Mouse (Mus musculus): ENCODE results near the gene Cog2. TPM values are rescaled to one million over a fixed set of nuclear protein-coding genes. Genes with fewer than 3 reads are reported as not detected.

Gene Cog2
- polyA plus RNA-seq, 1 experiment from 2014 or later = 46.6 TPM

DNA sequence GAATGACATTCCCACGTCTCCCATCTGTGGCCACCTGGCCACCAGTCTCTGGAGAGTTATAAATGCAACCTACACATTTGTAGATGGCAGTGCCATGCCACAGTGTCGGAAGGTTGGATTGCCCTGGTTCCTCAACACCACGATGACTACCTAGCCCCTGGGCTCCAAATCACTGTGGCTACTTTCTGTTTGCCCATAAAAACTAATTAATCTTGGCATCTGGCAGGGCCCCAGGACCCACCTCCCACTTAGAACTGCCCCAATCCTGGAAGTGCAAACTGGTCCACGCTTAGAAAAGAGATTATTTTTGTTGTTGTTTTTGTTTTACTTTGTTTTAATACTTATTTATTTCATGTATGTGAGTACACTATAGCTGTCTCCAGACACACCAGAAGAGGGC, 24.3 kb upstream of the Cog2 start:
- Histone ChIP-seq H3K4me3 (no peak overlapping the region), H3K27ac (replicated peaks) (no peak overlapping the region), H3K27me3 (no peaks in the 10 kb centered on the region), H3K36me3 (no peaks in the 10 kb centered on the region), H3K9me3 (no peaks in the 10 kb centered on the region), H3K4me2 (replicated peaks) (no peak overlapping the region), H3K4me1 (no peaks in the 10 kb centered on the region), H3K9ac (replicated peaks) (no peak overlapping the region)
- WGBS = 82% methylated on average over 4 of the region's 4 CpGs
- no peak for ATAC-seq (ENCODE audit: low FRiP score, low read depth)

DNA sequence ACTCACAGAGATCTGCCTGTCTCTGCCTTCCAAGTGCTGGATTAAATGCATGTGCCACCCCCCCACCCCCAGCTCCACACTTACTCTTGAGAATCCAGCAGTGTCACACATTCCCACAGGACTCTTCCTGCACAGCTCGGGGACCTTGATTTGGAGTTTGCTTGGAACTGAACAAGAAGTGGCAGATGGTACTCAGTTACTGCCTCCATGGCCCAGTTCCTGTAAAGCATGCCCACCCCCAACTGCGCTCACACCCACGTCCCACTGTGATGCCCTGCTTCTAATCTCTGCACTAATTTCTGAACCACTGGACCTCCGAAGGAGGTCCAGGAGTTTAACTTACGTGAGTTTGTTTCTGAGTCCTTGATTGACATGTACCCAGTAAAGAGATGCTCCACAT, 23.7 kb upstream of the Cog2 start:
- Histone ChIP-seq H3K4me1 (no peaks in the 10 kb centered on the region), H3K27ac (replicated peaks) (no peak overlapping the region), H3K27me3 (no peaks in the 10 kb centered on the region), H3K4me3 (no peak overlapping the region), H3K9me3 (no peaks in the 10 kb centered on the region), H3K36me3 (no peaks in the 10 kb centered on the region), H3K9ac (replicated peaks) (no peak overlapping the region), H3K4me2 (replicated peaks) (no peak overlapping the region)
- ATAC-seq (ENCODE audit: low FRiP score, low read depth) = no peak
- 94% methylated on average over 5 of the region's 5 CpGs for WGBS

DNA sequence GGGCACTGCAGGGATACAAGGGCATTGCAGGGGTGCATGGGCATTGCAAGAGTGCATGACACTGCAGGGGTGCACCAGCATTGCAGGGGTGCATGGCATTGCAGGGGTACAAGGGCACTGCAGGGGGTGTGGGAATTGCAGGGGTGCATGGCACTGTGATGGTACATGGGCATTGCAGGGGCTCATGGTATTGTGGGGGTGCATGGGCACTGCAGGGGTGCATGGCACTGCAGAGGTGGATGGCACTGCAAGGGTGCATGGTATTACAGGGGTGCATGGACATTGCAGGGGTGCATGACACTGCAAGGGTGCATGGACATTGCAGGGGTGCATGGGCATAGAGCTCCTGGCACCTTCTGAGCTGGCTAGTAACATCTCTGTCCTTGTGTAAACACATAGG, 22.2 kb upstream of the Cog2 start:
- H3K4me1 ChIP-seq = no peaks in the 10 kb centered on the region
- H3K4me3 ChIP-seq = no peak overlapping the region
- H3K4me2 ChIP-seq (replicated peaks) = no peak overlapping the region
- H3K27me3 ChIP-seq = no peaks in the 10 kb centered on the region
- H3K36me3 ChIP-seq = no peaks in the 10 kb centered on the region
- H3K9me3 ChIP-seq = no peaks in the 10 kb centered on the region
- H3K9ac ChIP-seq (replicated peaks) = no peak overlapping the region
- ATAC-seq (ENCODE audit: low FRiP score, low read depth) = no peak
- no peak overlapping the region for H3K27ac ChIP-seq (replicated peaks)

DNA sequence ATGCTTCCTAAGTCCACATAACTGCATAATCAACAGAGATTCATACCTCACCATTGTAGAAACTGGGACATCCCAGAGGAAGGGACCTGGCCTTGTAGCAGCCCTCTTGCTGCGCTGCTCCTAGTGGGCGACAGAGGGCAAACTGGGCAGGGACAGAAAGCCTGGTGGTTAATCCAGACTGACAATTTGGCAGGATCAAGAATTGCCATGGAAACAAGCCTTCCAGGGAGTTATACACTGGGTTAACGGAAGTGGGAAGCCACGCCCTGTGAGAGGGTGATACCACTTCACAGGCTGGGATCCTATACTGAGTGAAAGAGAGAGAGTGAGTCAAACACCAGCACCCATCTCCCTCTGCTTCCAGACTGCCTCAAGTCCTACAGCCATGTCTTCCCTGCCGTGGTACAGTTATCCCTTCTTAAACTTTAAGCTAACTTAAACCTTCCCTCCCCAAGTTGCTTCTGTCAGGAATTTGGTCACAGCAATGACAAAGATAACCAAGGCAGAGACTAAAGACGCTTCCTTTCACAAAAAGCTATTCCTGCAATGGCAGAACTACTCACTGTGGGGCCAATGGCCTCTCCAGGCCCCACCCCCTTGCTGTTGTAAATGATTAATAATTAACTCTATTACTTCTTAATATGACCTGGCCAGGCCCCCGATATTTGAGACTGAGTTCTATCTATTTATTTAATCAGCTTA, 21.2 kb upstream of the Cog2 start:
- H3K36me3 ChIP-seq = no peaks in the 10 kb centered on the region
- no peak overlapping the region for H3K27ac ChIP-seq (replicated peaks)
- H3K4me3 ChIP-seq = no peak overlapping the region
- no peaks in the 10 kb centered on the region for H3K4me1 ChIP-seq
- WGBS = 54% methylated on average over 7 of the region's 7 CpGs
- no peaks in the 10 kb centered on the region for H3K27me3 ChIP-seq
- no peak overlapping the region for H3K4me2 ChIP-seq (replicated peaks)
- ATAC-seq (ENCODE audit: low FRiP score, low read depth) = no peak
- H3K9me3 ChIP-seq = peaks cover 4% of the 10 kb centered on the region; the same call in 1 of the 2 replicates
- no peak overlapping the region for H3K9ac ChIP-seq (replicated peaks)

DNA sequence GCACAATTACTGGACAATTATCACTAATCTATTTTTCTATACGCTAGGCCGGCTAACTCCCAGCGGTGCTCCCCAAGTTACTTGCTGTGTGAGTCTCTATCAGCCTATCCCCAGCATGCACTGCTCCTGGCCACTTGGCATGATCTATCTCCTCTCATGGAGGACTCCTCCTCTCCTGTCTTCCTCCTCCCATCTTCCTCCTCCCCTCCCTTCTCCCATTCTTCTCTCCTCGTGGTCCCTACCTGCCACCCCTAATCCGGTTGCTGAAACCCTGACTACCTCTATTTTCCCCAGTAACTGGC, 20.7 kb upstream of the Cog2 start:
- no peaks in the 10 kb centered on the region for H3K4me1 ChIP-seq
- 77% methylated on average over 5 of the region's 5 CpGs for WGBS
- H3K9ac ChIP-seq (replicated peaks) = no peak overlapping the region
- no peaks in the 10 kb centered on the region for H3K27me3 ChIP-seq
- ATAC-seq (ENCODE audit: low FRiP score, low read depth) = no peak
- H3K36me3 ChIP-seq = no peaks in the 10 kb centered on the region
- H3K4me3 ChIP-seq = no peak overlapping the region
- peaks cover 4% of the 10 kb centered on the region; the same call in 1 of the 2 replicates for H3K9me3 ChIP-seq
- no peak overlapping the region for H3K27ac ChIP-seq (replicated peaks)
- H3K4me2 ChIP-seq (replicated peaks) = no peak overlapping the region

DNA sequence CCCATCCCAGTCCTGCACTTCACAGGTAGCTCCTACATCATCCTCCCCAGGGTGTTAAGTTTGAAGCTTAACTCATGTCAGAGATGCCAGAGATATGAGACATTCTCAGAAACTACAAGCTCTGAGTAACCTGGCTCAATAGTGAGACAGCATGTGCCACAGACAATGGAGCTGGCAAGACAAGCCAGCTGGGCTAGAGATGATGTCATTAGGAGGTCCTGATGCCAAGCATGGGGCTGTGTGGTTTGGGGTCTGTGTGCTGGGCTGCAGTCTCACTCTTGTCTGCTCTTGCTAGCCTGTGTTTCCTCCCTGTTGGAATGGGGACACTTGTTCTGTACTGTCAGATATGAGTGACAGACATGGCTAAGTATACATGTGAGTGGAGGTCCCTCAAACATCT, 14.9 kb upstream of the Cog2 start:
- H3K27me3 ChIP-seq = no peaks in the 10 kb centered on the region
- H3K36me3 ChIP-seq = no peaks in the 10 kb centered on the region
- peaks cover 4% of the 10 kb centered on the region; the same call in 1 of the 2 replicates for H3K9me3 ChIP-seq
- H3K27ac ChIP-seq (replicated peaks) = no peak overlapping the region
- H3K4me1 ChIP-seq = no peaks in the 10 kb centered on the region
- no peak for ATAC-seq (ENCODE audit: low FRiP score, low read depth)
- H3K9ac ChIP-seq (replicated peaks) = no peak overlapping the region
- H3K4me2 ChIP-seq (replicated peaks) = no peak overlapping the region
- H3K4me3 ChIP-seq = no peak overlapping the region

DNA sequence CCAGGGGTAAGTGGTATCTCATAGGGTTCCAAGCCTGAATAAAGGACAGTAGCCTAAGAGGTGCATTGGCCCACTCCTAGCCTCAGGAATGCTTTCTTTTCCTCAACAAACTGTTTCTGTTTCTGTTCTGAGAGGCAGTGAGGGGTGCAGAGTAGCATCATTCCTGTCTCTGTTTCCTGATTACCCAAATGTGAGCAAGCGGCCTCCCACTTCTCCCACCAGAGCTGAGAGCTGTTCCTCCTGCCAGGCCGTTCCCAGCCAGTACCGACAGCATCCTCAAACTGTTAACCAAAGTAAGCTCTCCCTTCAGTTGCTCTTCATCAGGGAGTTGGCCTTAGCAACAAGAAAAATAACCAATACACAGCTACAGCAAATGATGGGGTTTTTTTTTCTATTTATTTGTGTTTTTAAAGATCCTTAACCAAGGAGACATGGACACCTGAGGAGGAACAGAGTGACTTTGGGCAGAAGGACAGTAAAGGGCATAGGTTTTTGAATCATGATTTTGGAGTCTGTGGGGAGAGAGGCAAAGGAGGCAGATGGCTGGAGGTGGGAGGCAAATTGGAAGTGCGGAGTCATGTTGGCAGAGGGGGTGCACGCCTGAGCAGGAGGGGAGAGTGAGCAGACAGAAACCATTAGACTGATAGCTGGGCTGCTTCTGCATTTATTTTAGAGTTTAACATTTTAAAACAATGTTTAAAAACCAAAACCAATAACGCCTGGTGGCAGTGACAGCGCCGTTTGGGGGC, 12.8 kb upstream of the Cog2 start:
- ATAC-seq (ENCODE audit: low FRiP score, low read depth) = no peak

DNA sequence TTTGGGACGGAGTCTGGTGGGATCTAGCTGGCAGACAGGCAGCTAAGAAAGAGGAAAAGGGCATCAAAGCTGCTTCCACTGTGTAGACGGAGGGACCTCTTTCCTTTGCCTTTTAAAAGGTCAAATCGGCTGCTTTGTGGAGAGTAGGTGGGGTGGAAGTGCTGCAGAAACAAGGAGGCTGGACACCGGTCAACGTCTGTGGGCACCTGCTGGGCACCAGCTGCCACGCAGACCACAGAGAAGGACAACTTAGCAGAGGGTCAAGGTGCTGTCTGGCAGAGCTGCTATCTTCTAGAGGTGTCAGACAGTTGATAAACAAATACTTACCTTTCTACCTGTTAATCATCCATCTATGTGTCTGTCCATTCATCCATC, 12.3 kb upstream of the Cog2 start:
- no peak overlapping the region for H3K4me3 ChIP-seq
- no peaks in the 10 kb centered on the region for H3K4me1 ChIP-seq
- H3K4me2 ChIP-seq (replicated peaks) = no peak overlapping the region
- H3K36me3 ChIP-seq = no peaks in the 10 kb centered on the region
- no peak for ATAC-seq (ENCODE audit: low FRiP score, low read depth)
- H3K27ac ChIP-seq (replicated peaks) = no peak overlapping the region
- WGBS = 75% methylated on average over 6 of the region's 6 CpGs
- H3K9ac ChIP-seq (replicated peaks) = no peak overlapping the region
- H3K27me3 ChIP-seq = no peaks in the 10 kb centered on the region
- H3K9me3 ChIP-seq = peaks cover 4% of the 10 kb centered on the region; the same call in 1 of the 2 replicates

More for the DNA sequence above, 12.8 kb upstream of the Cog2 start:
- Histone ChIP-seq H3K9ac (replicated peaks) (no peak overlapping the region), H3K4me3 (no peak overlapping the region), H3K36me3 (no peaks in the 10 kb centered on the region), H3K4me1 (no peaks in the 10 kb centered on the region), H3K4me2 (replicated peaks) (no peak overlapping the region), H3K9me3 (peaks cover 4% of the 10 kb centered on the region; the same call in 1 of the 2 replicates), H3K27ac (replicated peaks) (no peak overlapping the region), H3K27me3 (no peaks in the 10 kb centered on the region)
- WGBS = 78% methylated on average over 8 of the region's 8 CpGs

DNA sequence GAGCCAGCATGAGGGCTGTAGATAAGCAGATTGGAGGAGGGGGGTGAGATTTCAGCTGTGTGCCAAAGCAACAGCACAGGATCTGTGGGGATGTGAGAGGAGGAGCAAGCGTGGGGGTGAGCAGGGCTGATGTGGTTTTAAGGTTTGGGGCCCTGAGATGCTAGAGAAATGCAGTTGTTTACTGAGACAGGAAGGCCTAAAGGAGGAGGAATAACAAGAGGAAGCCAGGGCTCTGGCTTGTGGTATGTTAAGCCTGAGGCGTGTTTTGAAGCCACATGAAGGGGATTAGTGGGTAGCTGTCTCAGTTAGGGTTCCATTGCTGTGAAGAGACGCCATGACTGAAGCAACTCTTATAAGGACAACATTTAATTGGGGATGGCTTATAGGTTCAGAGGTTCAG, 11.4 kb upstream of the Cog2 start:
- 67% methylated on average over 3 of the region's 3 CpGs for WGBS
- no peak for ATAC-seq (ENCODE audit: low FRiP score, low read depth)

DNA sequence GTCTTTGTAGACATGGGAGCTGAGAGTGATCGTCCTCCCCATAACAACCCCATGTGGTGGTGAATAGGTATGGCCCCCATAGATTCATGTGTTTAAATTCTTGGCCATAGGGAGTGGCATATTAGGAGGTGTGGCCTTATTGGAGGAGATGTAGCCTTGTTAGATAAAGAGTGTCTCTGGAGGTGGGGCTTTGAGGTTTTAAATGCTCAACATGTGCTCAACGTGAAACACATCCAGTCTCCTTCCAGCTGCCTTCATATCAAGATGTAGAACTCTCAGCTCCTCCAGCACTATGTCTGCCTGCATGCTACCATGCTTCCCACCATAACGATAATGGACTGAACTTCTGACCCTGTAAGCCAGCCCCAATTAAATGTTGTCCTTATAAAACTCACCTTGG, 4.5 kb upstream of the Cog2 start:
- Histone ChIP-seq H3K4me3 (no peak overlapping the region), H3K4me1 (peaks cover under 1% of the 10 kb centered on the region; the same call in 1 of the 2 replicates), H3K27ac (replicated peaks) (no peak overlapping the region), H3K9me3 (no peaks in the 10 kb centered on the region), H3K9ac (replicated peaks) (no peak overlapping the region), H3K36me3 (no peaks in the 10 kb centered on the region), H3K4me2 (replicated peaks) (no peak overlapping the region), H3K27me3 (peaks cover 17% of the 10 kb centered on the region)
- 71% methylated on average over 3 of the region's 3 CpGs for WGBS
- no peak for ATAC-seq (ENCODE audit: low FRiP score, low read depth)

More for the DNA sequence above, 11.4 kb upstream of the Cog2 start:
- no peaks in the 10 kb centered on the region for H3K36me3 ChIP-seq
- no peak overlapping the region for H3K27ac ChIP-seq (replicated peaks)
- H3K27me3 ChIP-seq = no peaks in the 10 kb centered on the region
- H3K4me2 ChIP-seq (replicated peaks) = no peak overlapping the region
- no peak overlapping the region for H3K4me3 ChIP-seq
- no peaks in the 10 kb centered on the region for H3K9me3 ChIP-seq
- H3K9ac ChIP-seq (replicated peaks) = no peak overlapping the region
- H3K4me1 ChIP-seq = no peaks in the 10 kb centered on the region

DNA sequence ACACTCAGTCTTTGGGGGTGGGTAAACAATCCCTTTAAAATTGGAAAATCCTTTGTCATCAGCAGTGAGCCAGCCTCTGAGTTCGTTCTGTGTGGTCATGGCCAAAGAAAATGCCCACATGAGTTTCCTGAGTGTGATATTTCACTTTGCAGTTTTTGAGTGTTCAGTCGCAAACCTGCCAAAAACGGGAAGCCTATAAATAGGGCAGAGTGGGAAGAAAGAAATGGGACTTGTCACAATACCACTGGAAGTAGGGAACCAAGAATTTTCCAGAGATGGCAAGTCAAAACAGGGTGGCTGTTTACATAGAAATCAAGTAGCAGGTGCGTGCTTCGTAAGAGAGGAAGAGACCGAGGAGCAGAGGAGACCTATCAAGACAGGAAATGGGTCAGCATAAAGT, 4.0 kb upstream of the Cog2 start:
- Histone ChIP-seq H3K9ac (replicated peaks) (no peak overlapping the region), H3K4me1 (peaks cover 5% of the 10 kb centered on the region), H3K27me3 (peaks cover 17% of the 10 kb centered on the region), H3K27ac (replicated peaks) (no peak overlapping the region), H3K9me3 (no peaks in the 10 kb centered on the region), H3K4me3 (no peak overlapping the region), H3K4me2 (replicated peaks) (no peak overlapping the region), H3K36me3 (no peaks in the 10 kb centered on the region)
- ATAC-seq (ENCODE audit: low FRiP score, low read depth) = no peak
- 70% methylated on average over 6 of the region's 6 CpGs for WGBS

DNA sequence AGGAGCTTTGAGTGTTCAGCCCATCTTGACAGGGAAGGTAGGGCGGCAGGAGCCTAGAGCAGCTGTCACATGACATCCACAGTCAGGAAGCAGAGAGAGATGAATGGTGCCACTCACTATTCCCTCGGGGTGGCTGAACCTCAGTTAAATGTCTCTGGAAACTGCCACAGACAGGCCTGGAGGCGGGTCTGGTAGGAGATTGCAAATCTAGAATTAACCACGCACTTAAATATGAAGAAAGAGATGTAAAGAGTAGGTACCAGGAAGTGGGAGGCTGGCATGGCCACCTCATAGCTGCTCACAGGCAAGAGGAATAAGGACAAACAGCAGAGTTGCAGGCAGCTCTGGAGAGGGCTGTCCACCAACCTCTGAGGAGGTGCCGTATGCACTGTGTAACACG, 3.4 kb upstream of the Cog2 start:
- no peaks in the 10 kb centered on the region for H3K9me3 ChIP-seq
- no peaks in the 10 kb centered on the region for H3K36me3 ChIP-seq
- no peak overlapping the region for H3K27ac ChIP-seq (replicated peaks)
- H3K9ac ChIP-seq (replicated peaks) = no peak overlapping the region
- H3K4me2 ChIP-seq (replicated peaks) = no peak overlapping the region
- ATAC-seq (ENCODE audit: low FRiP score, low read depth) = no peak
- WGBS = 66% methylated on average over 6 of the region's 6 CpGs
- H3K27me3 ChIP-seq = peaks cover 17% of the 10 kb centered on the region
- no peak overlapping the region for H3K4me3 ChIP-seq
- H3K4me1 ChIP-seq = peaks cover 11% of the 10 kb centered on the region
